Mouse (Mus musculus) embryonic facial prominence, embryonic 11.5 days (tissue): Measurements from ENCODE around the gene Akap7. TPM values are rescaled to one million over a fixed set of nuclear protein-coding genes. Genes with fewer than 3 reads are reported as not detected.

Experiments used
- ATAC-seq: fragments of 200-750 bp; cut with Nextera tagmentation; replicated peaks from 2 replicates; pipeline ENCODE4 v1.8.0; 2017; ENCODE audit warnings: low read depth; ENCODE audit not compliant: insufficient number of reproducible peaks, low FRiP score, low TSS enrichment
- DNase-seq: peaks from one replicate; pipeline ENCODE4 v3.0.0-alpha.2; 2015; ENCODE audit warnings: low spot score
- H3K27ac ChIP-seq: fragments of 300-500 bp; sonication (generic); replicated peaks from 2 replicates; pipeline ENCODE4 v1.5.1; 2014; ENCODE audit warnings: mild to moderate bottlenecking, low read depth, low read length, control low read depth
- H3K27me3 ChIP-seq: fragments of 300-500 bp; sonication (generic); 2 replicates; pipeline ENCODE4 v1.6.1; 2014; ENCODE audit warnings: mild to moderate bottlenecking, low read length, moderate library complexity, mixed read lengths; ENCODE audit not compliant: control insufficient read depth, insufficient read depth
- H3K36me3 ChIP-seq: fragments of 300-500 bp; sonication (generic); replicated peaks from 2 replicates; pipeline ENCODE4 v1.6.1; 2014; ENCODE audit warnings: low read depth, mild to moderate bottlenecking, low read length, moderate library complexity, mixed read lengths; ENCODE audit not compliant: control insufficient read depth, insufficient read depth
- H3K4me1 ChIP-seq: fragments of 300-500 bp; sonication (generic); 2 replicates; pipeline ENCODE4 v1.6.1; 2014; ENCODE audit warnings: low read length, mixed read lengths; ENCODE audit not compliant: control insufficient read depth, insufficient read depth
- H3K4me2 ChIP-seq: fragments of 300-500 bp; sonication (generic); 2 replicates; pipeline ENCODE4 v1.6.1; 2014; ENCODE audit warnings: low read depth, mild to moderate bottlenecking, control low read depth, low read length, moderate library complexity
- H3K4me3 ChIP-seq: fragments of 300-500 bp; sonication (generic); 2 replicates; pipeline ENCODE4 v1.5.1; 2014; ENCODE audit warnings: low read depth, low read length, control low read depth
- H3K9ac ChIP-seq: fragments of 300-500 bp; sonication (generic); replicated peaks from 2 replicates; pipeline ENCODE4 v1.6.1; 2014; ENCODE audit warnings: mild to moderate bottlenecking, control low read depth, low read length
- H3K9me3 ChIP-seq: fragments of 300-500 bp; sonication (generic); replicated peaks from 2 replicates; pipeline ENCODE4 v1.6.1; 2016; ENCODE audit warnings: mild to moderate bottlenecking, low read length, inconsistent platforms, mixed read lengths; ENCODE audit not compliant: control insufficient read depth
- whole genome bisulfite sequencing: fragments of 180-500 bp; shearing (Covaris S2); extraction: QIAGEN DNeasy Blood & Tissue Kit; methylation state at CpG from one replicate; pipeline ENCODE4 v1.1.7; 2014; 5-methylcytosine and 5-hydroxymethylcytosine counted together
- polyA plus RNA-seq: library from polyadenylated mRNA; unstranded; fragments of >200 nt; fragmentation: Nextera tagmentation; extraction: Ambion mirVana; gene quantifications from 2 replicates; pipeline ENCODE4 v1.2.1, GENCODE M21; 2014

Gene Akap7
- polyA plus RNA-seq, 1 experiment from 2014 or later, result 28.6 TPM

GRCm38 (mm10) chr10:25239156-25239555 lies 68.5 kb downstream of the Akap7 start:
- H3K27me3 ChIP-seq, result no peaks in the 10 kb centered on the region
- no peak overlapping the region for H3K4me2 ChIP-seq
- WGBS, result 29% methylated on average over 9 of the region's 9 CpGs
- no peak overlapping the region for H3K9ac ChIP-seq
- DNase-seq, result peak; percentile 59
- no peak overlapping the region for H3K4me3 ChIP-seq
- no peak for ATAC-seq
- no peaks in the 10 kb centered on the region for H3K4me1 ChIP-seq
- no peak overlapping the region for H3K27ac ChIP-seq
- no peaks in the 10 kb centered on the region for H3K9me3 ChIP-seq
- no peaks in the 10 kb centered on the region for H3K36me3 ChIP-seq

DNA sequence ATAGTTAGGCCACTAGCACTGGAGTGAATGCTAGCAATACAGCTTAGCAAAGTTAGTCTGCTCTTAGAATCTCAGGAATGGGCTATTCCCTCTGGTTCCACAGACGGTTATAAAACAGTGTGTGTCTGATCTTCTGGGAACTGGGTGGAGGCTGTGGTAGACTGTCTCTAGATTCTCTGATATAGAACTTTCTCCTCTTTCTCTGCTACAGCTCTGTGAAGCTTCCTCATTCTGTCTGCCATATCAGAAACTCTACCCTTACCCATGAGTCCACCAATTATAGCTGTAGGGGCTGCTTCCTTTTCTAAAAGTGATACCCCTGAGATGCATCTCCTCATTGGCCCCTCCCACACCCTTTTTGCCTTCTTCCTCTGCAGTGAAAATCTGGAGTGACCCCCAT lies 73.6 kb downstream of the Akap7 start:
- DNase-seq (no peak), ATAC-seq (no peak)
- Histone ChIP-seq H3K27ac (no peak overlapping the region), H3K4me1 (no peaks in the 10 kb centered on the region), H3K9ac (no peak overlapping the region), H3K27me3 (no peaks in the 10 kb centered on the region), H3K36me3 (no peaks in the 10 kb centered on the region), H3K4me3 (no peak overlapping the region), H3K4me2 (no peak overlapping the region), H3K9me3 (no peaks in the 10 kb centered on the region)
- 85% methylated on average over 1 of the region's 1 CpGs for WGBS

GRCm38 (mm10) chr10:25232700-25233099 lies 75.0 kb downstream of the Akap7 start:
- H3K9ac ChIP-seq, result no peak overlapping the region
- 69% methylated on average over 3 of the region's 3 CpGs for WGBS
- no peaks in the 10 kb centered on the region for H3K36me3 ChIP-seq
- no peak overlapping the region for H3K27ac ChIP-seq
- H3K4me2 ChIP-seq, result no peak overlapping the region
- H3K4me1 ChIP-seq, result no peaks in the 10 kb centered on the region
- DNase-seq (peak; percentile 60), ATAC-seq (no peak; the same call in 1 of the 2 replicates)
- no peak overlapping the region for H3K4me3 ChIP-seq
- H3K9me3 ChIP-seq, result no peaks in the 10 kb centered on the region
- H3K27me3 ChIP-seq, result no peaks in the 10 kb centered on the region

- DNase-seq (no peak), ATAC-seq (no peak)
- Histone ChIP-seq H3K4me2 (no peak overlapping the region), H3K4me3 (no peak overlapping the region), H3K27me3 (no peaks in the 10 kb centered on the region), H3K4me1 (no peaks in the 10 kb centered on the region), H3K9ac (no peak overlapping the region), H3K36me3 (no peaks in the 10 kb centered on the region), H3K27ac (no peak overlapping the region), H3K9me3 (no peaks in the 10 kb centered on the region)
- 29% methylated on average over 5 of the region's 5 CpGs for WGBS
Observed at GRCm38 (mm10) chr10:25231358-25231757, 76.3 kb downstream of the Akap7 start.

DNA sequence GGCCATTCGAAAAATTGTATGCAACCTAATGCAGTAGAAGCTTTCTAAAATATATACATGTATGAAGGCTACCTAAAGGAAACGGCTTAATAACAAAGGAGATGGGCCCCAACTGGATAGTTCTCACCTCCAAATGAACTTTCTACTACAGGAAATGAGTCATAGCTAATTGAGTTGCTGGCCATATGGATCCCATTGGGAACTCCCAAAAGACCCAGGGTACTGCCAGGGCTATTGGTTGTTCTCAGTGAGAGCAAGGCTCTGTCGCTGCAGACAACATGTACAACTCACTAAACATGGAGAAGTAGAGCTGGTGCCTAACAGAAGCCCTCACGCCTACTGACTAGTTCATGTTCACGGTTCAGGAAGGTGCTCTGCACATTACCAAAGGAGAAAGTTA lies 83.3 kb downstream of the Akap7 start:
- Histone ChIP-seq H3K4me2 (no peak overlapping the region), H3K4me3 (no peak overlapping the region), H3K4me1 (no peaks in the 10 kb centered on the region), H3K36me3 (no peaks in the 10 kb centered on the region), H3K27ac (0 out of 2 replicates have a peak overlapping the region, but pooled peaks have one; percentile 6), H3K9me3 (no peaks in the 10 kb centered on the region), H3K27me3 (no peaks in the 10 kb centered on the region), H3K9ac (no peak overlapping the region)
- ATAC-seq (no peak), DNase-seq (peak; percentile 67)
- WGBS, result 55% methylated on average over 5 of the region's 5 CpGs

- ATAC-seq, result no peak
- Histone ChIP-seq H3K4me2 (no peak overlapping the region), H3K9ac (no peak overlapping the region), H3K4me3 (no peak overlapping the region), H3K9me3 (no peaks in the 10 kb centered on the region), H3K27me3 (no peaks in the 10 kb centered on the region), H3K36me3 (no peaks in the 10 kb centered on the region), H3K27ac (no peak overlapping the region), H3K4me1 (no peaks in the 10 kb centered on the region)
- DNase-seq, result no peak
- WGBS, result 84% methylated on average over 3 of the region's 3 CpGs
Observed at GRCm38 (mm10) chr10:25220754-25221153, 86.9 kb downstream of the Akap7 start.

- H3K4me1 ChIP-seq, result no peaks in the 10 kb centered on the region
- H3K4me2 ChIP-seq, result no peak overlapping the region
- no peak overlapping the region for H3K4me3 ChIP-seq
- H3K27me3 ChIP-seq, result no peaks in the 10 kb centered on the region
- H3K27ac ChIP-seq, result no peak overlapping the region
- DNase-seq (no peak), ATAC-seq (no peak)
- no peak overlapping the region for H3K9ac ChIP-seq
- H3K36me3 ChIP-seq, result no peaks in the 10 kb centered on the region
- WGBS, result 75% methylated on average over 15 of the region's 15 CpGs
- H3K9me3 ChIP-seq, result no peaks in the 10 kb centered on the region
Observed at GRCm38 (mm10) chr10:25219901-25220495, 87.7 kb downstream of the Akap7 start.

GRCm38 (mm10) chr10:25219220-25219628 lies 88.4 kb downstream of the Akap7 start:
- 18% methylated on average over 7 of the region's 7 CpGs for WGBS
- no peak overlapping the region for H3K27ac ChIP-seq
- no peak overlapping the region for H3K4me2 ChIP-seq
- no peaks in the 10 kb centered on the region for H3K36me3 ChIP-seq
- H3K4me1 ChIP-seq, result no peaks in the 10 kb centered on the region
- H3K9ac ChIP-seq, result no peak overlapping the region
- H3K9me3 ChIP-seq, result no peaks in the 10 kb centered on the region
- DNase-seq, result peak; percentile 83
- ATAC-seq, result peak; percentile 76; the same call in 1 of the 2 replicates
- no peak overlapping the region for H3K4me3 ChIP-seq
- H3K27me3 ChIP-seq, result no peaks in the 10 kb centered on the region
